Mouse (Mus musculus) intestine, postnatal 0 days (tissue): ENCODE measurements around the gene Slc25a1. TPM values are rescaled to one million over a fixed set of nuclear protein-coding genes. Genes with fewer than 3 reads are reported as not detected.

Source experiments
- ATAC-seq: fragments of 200-750 bp; cut with Nextera tagmentation; 2 replicates; pipeline ENCODE4 v1.8.0; 2017; ENCODE audit warnings: mild to moderate bottlenecking, moderate TSS enrichment, moderate library complexity
- H3K27ac ChIP-seq: fragments of 300-500 bp; sonication (generic); 2 replicates; pipeline ENCODE4 v1.5.1; 2014; ENCODE audit warnings: mild to moderate bottlenecking, low read depth, low read length, moderate library complexity
- H3K27me3 ChIP-seq: fragments of 300-500 bp; sonication (generic); replicated peaks from 2 replicates; pipeline ENCODE4 v1.6.1; 2014; ENCODE audit warnings: low read length, mixed read lengths; ENCODE audit not compliant: control insufficient read depth, insufficient read depth
- H3K36me3 ChIP-seq: fragments of 300-500 bp; sonication (generic); 2 replicates; pipeline ENCODE4 v1.6.1; 2014; ENCODE audit warnings: mild to moderate bottlenecking, moderate library complexity; ENCODE audit not compliant: control insufficient read depth, insufficient read depth
- H3K4me1 ChIP-seq: fragments of 300-500 bp; sonication (generic); replicated peaks from 2 replicates; pipeline ENCODE4 v1.6.1; 2014; ENCODE audit warnings: antibody characterized with exemption, low read length, mixed read lengths; ENCODE audit not compliant: control insufficient read depth, insufficient read depth
- H3K4me2 ChIP-seq: fragments of 300-500 bp; sonication (generic); replicated peaks from 2 replicates; pipeline ENCODE4 v1.6.1; 2014; ENCODE audit warnings: low read depth, mild to moderate bottlenecking, moderate library complexity
- H3K4me3 ChIP-seq: fragments of 300-500 bp; sonication (generic); 2 replicates; pipeline ENCODE4 v1.5.1; 2014; ENCODE audit warnings: low read depth, low read length
- H3K9ac ChIP-seq: fragments of 300-500 bp; sonication (generic); 2 replicates; pipeline ENCODE4 v1.6.1; 2014; ENCODE audit warnings: mild to moderate bottlenecking, low read depth, low read length
- H3K9me3 ChIP-seq: fragments of 300-500 bp; sonication (generic); 2 replicates; pipeline ENCODE4 v1.6.1; 2016; ENCODE audit warnings: mixed run types; ENCODE audit not compliant: control insufficient read depth
- CTCF ChIP-seq: sonication (generic); IDR thresholded peaks from 2 replicates; pipeline ENCODE4 v1.5.1; 2016; ENCODE audit warnings: low read depth, mild to moderate bottlenecking, control low read depth, antibody characterized with exemption, moderate library complexity
- whole genome bisulfite sequencing: fragments of 180-500 bp; shearing (Covaris S2); extraction: QIAGEN DNeasy Blood & Tissue Kit; methylation state at CpG from one replicate; pipeline ENCODE4 v1.1.7; 2014; 5-methylcytosine and 5-hydroxymethylcytosine counted together
- polyA plus RNA-seq: library from polyadenylated mRNA; unstranded; fragments of >200 nt; fragmentation: Nextera tagmentation; extraction: Ambion mirVana; gene quantifications from 2 replicates; pipeline ENCODE4 v1.2.1, GENCODE M21; 2015

Slc25a1 gene
- polyA plus RNA-seq, 1 experiment from 2014 or later, result 245 TPM

DNA sequence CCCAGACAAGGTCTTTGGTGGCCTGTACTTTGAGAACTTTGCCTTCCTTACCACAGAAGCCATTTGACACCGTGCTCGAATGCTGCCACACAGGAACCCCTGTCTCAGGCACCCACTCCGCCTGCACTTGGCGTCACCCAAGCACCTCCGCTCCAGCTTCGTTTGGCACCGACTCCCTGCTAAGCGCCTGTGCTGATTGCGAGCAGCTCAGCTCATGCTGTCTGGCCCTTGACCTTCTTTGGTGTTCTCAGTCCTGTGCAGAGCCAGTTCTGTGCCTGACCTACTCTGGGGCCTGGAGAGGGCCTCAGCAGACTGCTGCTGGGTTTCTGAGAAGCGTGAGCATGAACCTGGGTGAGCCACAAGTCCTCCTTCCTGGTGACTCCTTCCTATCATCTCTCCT lies 8.8 kb upstream of the Slc25a1 start:
- no peak for ATAC-seq
- H3K27me3 ChIP-seq, result peaks cover 13% of the 10 kb centered on the region; the same call in 1 of the 2 replicates
- 82% methylated on average over 10 of the region's 10 CpGs for WGBS
- no peak for TF ChIP-seq CTCF
- no peaks in the 10 kb centered on the region for H3K36me3 ChIP-seq
- H3K9me3 ChIP-seq, result no peaks in the 10 kb centered on the region
- no peak overlapping the region for H3K4me3 ChIP-seq
- no peak overlapping the region for H3K9ac ChIP-seq
- no peaks in the 10 kb centered on the region for H3K4me1 ChIP-seq
- no peak overlapping the region for H3K4me2 ChIP-seq
- no peak overlapping the region for H3K27ac ChIP-seq

DNA sequence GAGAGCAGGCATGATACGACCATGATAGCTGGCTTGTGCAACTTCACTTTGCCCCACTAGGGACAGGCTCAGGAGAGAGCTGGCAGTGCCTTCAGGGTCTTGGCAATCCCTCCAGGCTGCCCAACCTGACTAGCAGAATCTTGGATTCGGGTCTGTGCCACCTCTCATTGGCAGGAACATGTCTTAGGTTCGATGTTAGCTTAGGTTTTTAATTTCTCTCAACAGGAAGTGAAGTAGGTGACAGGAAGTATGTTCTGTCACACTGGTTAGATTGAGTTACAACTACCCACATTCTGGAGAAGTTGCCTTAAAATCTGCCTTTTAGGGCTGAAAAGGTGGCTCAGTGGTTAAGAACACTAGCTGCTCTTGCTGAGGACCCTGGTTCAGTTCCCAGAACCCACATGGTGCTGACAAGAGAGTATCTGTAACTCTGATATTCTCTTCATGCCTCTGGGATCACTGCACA lies 6.5 kb upstream of the Slc25a1 start:
- ATAC-seq, result no peak
- no peaks in the 10 kb centered on the region for H3K9me3 ChIP-seq
- H3K36me3 ChIP-seq, result no peaks in the 10 kb centered on the region
- H3K9ac ChIP-seq, result no peak overlapping the region
- H3K27ac ChIP-seq, result no peak overlapping the region
- no peak for TF ChIP-seq CTCF
- H3K4me3 ChIP-seq, result no peak overlapping the region
- H3K4me2 ChIP-seq, result no peak overlapping the region
- H3K4me1 ChIP-seq, result no peaks in the 10 kb centered on the region
- WGBS, result 67% methylated on average over 3 of the region's 3 CpGs
- H3K27me3 ChIP-seq, result peaks cover 15% of the 10 kb centered on the region; the same call in 1 of the 2 replicates

DNA sequence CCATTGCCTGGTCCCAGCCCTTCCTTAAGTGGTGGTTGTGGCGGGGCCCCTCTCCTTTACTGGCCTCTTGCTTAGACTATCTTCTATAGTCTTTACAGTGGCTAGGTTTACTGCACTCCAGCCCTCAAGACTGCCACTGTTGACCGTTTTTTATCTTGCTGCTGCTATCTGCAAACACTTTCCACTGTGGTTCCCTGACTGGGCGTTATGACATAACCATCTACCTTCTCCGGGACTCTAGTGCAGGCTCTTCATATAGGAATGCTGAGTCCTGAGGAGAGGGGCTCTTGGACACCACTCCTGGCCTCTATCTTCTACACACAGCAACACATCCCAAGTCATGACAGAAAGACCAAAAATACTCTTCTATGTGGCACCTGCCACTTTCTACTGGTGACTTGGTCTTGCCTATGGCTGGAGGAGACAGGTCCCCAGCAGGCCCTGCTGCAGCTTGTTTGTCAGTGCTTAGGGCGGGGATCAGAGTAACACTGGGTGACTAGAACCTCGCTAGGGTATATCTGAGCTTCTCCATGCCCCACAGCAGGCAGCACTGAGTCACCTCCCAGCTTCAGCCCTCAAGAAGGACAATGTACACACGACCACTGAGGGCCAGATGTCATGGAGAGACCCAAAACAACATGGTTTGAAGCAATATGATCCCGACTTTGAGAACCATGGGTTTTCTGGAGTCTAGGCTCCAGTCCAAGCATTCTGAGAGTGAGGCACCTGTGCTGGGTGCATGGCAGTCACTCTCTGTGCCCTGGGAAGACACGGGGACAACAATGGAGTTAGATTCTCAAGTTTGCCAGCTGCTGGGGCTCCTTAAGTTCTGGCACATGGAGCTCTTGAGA lies 5.8 kb upstream of the Slc25a1 start:
- no peak for TF ChIP-seq CTCF
- H3K4me2 ChIP-seq, result no peak overlapping the region
- no peak for ATAC-seq
- H3K4me1 ChIP-seq, result no peaks in the 10 kb centered on the region
- no peak overlapping the region for H3K9ac ChIP-seq
- no peak overlapping the region for H3K27ac ChIP-seq
- H3K27me3 ChIP-seq, result peaks cover 15% of the 10 kb centered on the region; the same call in 1 of the 2 replicates
- no peaks in the 10 kb centered on the region for H3K9me3 ChIP-seq
- WGBS, result 53% methylated on average over 9 of the region's 9 CpGs
- H3K36me3 ChIP-seq, result no peaks in the 10 kb centered on the region
- H3K4me3 ChIP-seq, result no peak overlapping the region

DNA sequence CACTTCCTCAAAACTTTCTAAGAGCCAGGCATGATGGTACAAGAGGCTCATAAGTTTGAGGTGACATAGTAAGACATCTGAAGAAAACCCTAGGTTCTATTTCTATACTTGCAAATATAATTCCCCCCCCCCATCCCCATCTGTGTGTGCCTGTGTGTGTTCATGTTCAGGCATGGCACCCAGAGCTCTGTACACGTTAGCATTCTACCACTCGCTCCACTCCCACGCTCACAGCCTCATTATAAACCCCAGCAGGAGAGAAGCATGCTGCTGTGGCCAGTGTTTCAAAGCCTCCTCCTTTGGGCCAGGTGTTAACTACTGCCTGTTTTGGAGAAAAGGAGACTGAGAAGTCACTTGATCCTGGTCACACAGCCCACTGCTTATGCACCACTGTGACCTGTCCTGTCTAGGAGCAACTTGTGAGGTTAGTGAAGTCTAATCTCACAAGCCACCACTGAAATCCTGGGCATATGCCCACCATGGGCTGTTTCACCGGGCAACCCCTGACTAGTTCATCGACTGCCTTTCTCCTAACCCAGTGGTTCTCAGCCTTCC lies 4.0 kb upstream of the Slc25a1 start:
- Histone ChIP-seq H3K4me3 (no peak overlapping the region), H3K27me3 (peaks cover 8% of the 10 kb centered on the region; the same call in 1 of the 2 replicates), H3K9ac (no peak overlapping the region), H3K4me2 (no peak overlapping the region), H3K4me1 (no peaks in the 10 kb centered on the region), H3K36me3 (no peaks in the 10 kb centered on the region), H3K27ac (no peak overlapping the region), H3K9me3 (no peaks in the 10 kb centered on the region)
- no peak for ATAC-seq
- TF ChIP-seq CTCF, result no peak
- WGBS, result 84% methylated on average over 5 of the region's 5 CpGs

GRCm38 (mm10) chr16:17929631-17930030 lies 1.6 kb upstream of the Slc25a1 start:
- Histone ChIP-seq H3K27ac (no peak overlapping the region), H3K27me3 (peaks cover 3% of the 10 kb centered on the region; the same call in 1 of the 2 replicates), H3K4me3 (no peak overlapping the region), H3K36me3 (peaks cover 17% of the 10 kb centered on the region; the same call in 1 of the 2 replicates), H3K4me2 (no peak overlapping the region), H3K9ac (no peak overlapping the region), H3K4me1 (0 out of 2 replicates have a peak, but pooled peaks cover 4% of the 10 kb centered on the region), H3K9me3 (no peaks in the 10 kb centered on the region)
- no peak for ATAC-seq
- TF ChIP-seq CTCF, result no peak
- WGBS, result 90% methylated on average over 2 of the region's 2 CpGs

DNA sequence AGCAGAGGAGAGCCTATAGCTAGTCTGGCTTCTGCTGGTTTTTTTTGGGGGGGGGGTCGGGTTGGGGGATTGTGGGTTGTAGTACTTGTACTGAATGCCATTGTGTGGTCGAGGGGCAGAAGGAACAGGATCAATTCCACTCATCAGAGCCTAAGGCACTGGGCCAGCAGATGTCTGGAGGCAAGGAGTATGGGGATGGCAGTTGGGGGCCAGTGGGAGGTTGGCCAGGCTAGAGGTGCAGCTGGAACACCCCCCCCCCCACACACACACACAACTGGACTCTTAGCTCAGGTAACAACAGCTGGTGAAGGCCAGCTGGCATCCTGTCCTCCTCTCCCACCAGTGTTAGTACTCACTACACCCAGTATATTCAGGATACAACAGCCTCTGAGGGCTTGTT lies 1.2 kb upstream of the Slc25a1 start:
- Histone ChIP-seq H3K4me1 (0 out of 2 replicates have a peak, but pooled peaks cover 4% of the 10 kb centered on the region), H3K9ac (no peak overlapping the region), H3K27ac (peak overlapping the region; percentile 98; the same call in 1 of the 2 replicates), H3K4me2 (no peak overlapping the region), H3K4me3 (no peak overlapping the region), H3K27me3 (peaks cover 3% of the 10 kb centered on the region; the same call in 1 of the 2 replicates), H3K9me3 (no peaks in the 10 kb centered on the region), H3K36me3 (peaks cover 17% of the 10 kb centered on the region; the same call in 1 of the 2 replicates)
- WGBS, result 26% methylated on average over 2 of the region's 2 CpGs
- no peak for TF ChIP-seq CTCF
- no peak for ATAC-seq
